Mouse (Mus musculus): ENCODE results near the gene Epb41.

The Epb41 gene

DNA sequence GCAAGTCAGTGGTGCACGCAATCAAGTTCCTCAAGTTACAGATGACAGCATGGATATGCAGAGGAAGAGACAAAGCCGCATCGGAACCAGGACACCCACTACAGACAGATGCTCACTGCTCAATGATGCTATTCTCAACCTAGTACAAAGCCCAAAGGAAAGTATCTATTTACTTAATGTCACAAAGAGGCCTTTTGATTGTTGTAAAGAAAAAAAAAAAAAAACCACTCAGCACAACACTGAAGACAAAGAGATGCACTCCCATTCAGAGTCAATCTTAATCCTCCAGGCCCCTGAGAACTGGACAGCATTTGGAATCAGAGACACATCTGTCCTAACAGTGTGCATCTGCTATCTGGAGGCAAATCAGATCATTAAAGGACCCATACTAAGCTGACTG, 63.5 kb downstream of the Epb41 start:
- no peak for DNase-seq (ENCODE audit: low read depth, low spot score)

DNA sequence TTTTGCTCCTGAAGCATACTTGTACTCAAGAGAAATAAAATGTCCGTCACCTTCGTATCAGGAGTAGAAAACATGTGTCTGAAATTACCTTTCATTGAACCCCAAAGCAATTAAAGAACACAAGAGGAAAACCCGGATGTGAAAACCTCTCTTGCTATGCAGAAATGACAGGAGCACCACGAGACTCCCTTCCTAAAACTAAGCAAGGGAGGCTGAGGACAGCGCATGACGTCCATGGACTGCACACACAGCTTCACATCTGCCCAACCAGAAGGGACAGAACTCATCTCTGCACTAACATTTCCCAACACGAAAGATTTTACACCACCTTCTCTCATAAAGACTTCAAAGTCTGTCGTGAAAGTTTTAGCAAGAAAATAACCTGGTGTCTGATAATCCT, 64.7 kb downstream of the Epb41 start:
- DNase-seq (ENCODE audit: low read depth, low spot score): no peak

DNA sequence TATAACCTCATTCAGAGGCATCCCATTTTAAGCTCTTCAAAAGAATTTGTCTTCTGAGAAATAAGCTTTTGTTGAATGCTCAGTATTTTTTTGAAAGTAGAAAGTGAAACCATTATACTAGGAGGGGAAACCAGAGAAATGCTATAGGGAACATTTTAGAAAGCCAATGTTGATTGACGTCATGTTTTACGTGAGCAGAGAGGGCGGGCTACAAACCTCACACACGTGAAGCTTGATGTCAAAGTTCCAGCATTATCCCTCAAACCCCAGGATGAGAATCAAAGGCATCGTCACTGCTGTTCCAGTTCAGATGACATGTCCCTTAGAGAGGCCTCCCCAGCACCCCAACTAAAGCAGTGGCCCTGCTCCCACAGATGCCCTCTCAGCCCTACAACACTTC, 66.9 kb downstream of the Epb41 start:
- no peak for DNase-seq (ENCODE audit: low read depth, low spot score)

DNA sequence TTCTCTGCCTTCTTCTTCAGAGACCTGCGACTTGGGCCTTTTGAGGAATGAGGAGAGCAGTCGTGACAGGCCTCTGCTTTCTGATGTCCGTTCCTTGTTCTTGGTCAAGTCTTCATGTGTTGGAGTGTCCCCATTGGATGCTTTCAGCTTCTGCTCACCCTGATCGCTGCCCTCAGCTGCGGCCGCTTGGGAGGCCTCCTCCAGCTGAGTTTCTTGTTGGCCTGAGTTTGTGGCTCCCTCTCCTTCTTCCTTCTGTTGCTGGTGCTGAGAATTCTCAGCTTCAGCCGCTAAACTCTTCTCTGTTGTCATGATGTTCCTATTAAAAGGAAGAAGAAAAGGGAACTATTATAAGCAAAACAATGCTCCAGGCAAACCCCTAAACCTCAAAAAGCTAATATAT, 68.0 kb downstream of the Epb41 start:
- DNase-seq (ENCODE audit: low read depth, low spot score): no peak

DNA sequence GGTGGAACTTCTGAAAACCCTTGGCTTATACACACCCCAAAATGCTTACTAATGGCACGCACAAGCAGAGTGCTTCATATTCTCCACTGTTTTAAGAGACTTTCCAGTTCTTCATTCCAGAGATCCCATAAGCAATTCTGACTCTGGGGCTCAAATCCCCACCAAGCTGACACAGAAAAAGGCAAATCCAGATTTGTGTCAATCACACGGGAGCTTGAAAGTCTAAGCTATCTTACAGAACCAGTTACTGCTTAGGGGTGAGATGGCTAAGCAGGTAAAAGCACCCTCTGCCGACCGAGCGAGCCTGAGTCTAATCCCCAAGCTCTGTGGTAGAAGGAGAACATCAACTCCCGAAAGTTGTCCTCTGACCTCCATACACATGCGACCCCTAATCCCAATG, 76.5 kb downstream of the Epb41 start:
- no peak for DNase-seq (ENCODE audit: low read depth, low spot score)

DNA sequence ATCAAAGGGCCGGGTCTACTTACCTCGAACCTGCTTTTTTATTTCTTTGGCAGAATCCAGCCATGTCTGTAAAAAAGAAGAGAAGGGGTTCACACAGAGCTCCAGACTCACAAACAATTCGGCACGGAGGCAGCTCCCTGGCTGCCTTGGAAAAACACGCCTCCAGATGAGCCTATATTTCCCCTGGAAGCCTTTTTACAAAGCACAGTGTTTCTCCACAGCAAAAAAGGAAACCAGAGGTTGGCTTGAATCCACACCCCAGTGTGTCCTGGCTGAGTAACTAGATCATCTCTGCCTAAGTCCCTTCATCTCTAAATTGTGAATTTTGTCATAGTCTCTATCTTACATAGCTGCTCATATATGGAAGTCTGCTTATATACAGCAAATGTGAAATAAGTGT, 77.6 kb downstream of the Epb41 start:
- peak; percentile 64 for DNase-seq (ENCODE audit: low read depth, low spot score)

DNA sequence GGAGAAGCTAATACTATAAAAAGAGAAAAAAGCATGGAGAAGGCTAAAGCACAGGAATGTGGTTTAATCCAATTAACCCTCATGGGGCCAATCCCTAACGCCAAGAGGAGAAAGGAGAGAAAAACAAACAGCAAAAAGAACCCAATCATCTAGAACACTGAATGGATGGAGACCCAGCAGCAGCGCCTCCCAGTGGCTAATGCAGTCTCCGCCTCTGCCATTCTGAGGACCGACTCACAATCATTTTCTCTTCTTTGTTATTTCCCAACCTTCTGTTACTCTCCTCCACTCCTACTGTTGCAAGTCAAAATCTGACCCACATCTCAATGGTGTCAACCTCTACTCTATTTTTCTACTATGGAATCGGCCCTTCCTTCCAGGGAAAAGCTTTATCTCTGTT, 78.1 kb downstream of the Epb41 start:
- no peak for DNase-seq (ENCODE audit: low read depth, low spot score)

DNA sequence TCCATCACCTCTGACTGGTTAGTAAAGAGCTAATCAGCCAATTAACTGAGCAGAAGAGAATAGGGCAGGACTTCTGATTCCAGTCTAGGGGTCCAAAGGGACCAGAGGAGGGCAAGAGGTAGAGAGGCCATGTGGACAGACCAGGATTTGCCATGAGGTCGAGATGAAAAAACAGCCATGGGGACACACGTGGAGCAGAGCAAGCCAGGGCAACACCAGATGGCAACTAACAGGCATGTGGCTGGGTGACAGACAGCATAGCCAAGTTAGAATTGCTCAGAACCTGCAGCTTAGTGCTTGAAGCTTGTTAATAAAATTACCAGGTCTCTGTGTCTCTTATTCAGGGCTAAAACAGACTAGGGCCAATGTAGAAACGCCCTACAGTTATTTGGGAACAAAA, 81.3 kb downstream of the Epb41 start:
- no peak for DNase-seq (ENCODE audit: low read depth, low spot score)

DNA sequence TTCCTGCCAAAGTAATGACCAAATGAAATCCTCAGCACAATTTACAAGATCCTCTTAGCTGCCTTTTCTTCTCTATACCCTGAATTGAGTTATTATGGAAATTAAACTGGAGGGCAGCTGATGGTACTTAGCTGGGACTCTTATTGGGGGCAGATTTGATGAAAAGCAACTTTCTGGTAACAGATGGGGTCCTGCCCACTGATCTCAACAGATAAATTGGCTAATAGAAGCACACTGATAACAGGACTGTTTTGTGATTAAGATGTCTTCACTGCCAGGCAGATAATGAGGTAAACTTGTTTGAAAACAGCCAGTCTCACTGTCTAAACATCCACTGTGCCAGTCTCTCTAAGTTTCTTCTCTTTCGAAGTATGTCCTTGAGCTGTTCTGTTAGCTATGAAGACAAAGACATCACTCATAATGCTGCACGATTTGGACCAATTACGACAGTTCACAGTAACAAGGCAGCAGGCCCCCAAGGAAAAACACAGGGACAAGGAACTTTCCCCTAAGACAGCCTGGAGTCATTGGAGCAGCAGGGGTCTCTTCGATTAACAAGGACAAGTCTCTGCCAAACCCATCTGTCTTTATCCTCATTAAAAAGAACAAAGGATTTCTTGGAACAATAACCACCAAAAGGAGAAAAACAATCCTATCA, 92.1 kb downstream of the Epb41 start:
- DNase-seq (ENCODE audit: low read depth, low spot score): no peak

DNA sequence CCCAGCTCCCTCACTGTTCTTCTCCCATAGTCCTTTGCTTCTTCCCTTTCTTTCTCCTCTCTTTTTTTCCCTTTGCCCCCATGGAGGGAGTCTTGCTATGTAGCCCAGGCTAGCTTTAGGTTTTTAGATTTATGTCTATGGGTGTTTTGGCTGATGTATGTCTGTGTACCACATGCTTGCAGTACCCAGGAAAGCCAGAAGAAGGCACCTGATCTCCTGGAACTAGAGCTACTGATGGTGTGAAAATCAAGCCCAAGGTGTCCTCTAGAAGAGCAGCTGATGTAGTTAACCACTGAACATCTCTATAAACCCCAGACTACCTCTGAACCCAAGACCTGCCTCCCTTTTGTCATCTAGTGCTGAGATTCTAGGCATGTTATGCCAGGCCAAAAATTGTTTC, 93.4 kb downstream of the Epb41 start:
- no peak for DNase-seq (ENCODE audit: low read depth, low spot score)

DNA sequence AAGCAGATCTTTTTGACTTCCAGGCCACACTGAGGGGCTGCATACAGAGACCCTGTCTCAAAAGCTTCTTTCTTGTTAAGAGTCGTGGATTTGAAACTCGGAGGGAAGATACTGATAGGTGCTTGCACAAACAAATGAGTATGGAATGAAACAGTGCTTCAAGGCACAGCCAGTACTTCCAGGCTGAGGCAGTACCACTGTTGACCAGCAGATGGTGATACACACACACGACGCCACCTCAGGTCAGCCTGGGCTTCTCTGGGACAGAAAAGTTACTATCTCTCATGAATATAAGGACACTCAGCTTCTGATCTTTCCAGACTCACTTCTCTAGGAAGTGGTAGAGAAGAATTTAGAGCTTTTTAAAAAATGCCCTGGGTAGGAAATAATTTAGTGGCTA, 97.9 kb downstream of the Epb41 start:
- peak; percentile 57 for DNase-seq (ENCODE audit: low read depth, low spot score)

DNA sequence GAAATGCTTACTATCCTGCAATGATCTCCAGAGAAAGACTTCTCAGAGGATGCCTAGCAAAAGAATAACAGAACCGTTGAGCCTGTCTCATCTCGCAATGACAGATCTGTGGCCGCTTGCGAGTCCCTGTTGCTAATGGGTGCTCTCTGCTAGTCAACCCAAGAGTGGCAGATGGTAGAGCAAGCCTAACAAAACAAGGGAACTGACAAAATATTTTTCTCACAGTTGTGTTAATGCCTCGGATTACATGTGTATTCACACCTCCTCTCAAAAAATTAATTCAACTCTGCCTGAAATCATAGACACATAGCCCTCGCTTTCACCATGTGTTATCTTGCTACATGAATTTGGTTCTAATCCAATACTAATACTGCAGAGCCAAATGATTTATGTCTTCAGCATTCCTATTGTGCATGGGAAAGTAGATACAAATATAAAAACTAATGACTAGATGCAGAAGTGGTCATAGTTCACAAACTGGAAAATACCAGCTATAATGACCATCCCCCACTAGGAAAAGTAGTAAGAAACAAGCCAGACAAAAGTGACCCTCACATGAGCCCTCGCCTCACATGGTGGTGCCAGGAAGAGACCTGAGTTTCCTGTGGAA, 104.8 kb downstream of the Epb41 start:
- no peak for DNase-seq (ENCODE audit: low read depth, low spot score)

DNA sequence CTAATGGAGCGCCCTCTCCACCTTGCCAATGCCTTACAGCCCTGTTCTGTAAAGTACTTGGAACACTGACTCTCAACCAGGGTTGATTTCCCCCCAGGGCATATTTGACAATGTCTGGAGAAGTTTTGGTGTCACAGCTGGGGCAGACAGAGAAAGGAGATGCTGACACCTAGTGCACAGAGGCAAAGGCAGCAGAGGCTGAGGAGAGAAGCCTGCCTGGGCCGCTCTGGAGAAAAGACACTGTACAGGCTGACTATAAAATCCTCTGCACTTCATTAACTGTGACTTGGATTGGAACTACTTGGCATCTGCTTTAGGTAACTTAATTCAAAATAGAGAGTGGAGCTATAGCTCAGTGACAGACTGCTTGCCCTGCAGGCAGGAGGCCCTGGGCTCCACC, 106.2 kb downstream of the Epb41 start:
- DNase-seq (ENCODE audit: low read depth, low spot score): no peak

DNA sequence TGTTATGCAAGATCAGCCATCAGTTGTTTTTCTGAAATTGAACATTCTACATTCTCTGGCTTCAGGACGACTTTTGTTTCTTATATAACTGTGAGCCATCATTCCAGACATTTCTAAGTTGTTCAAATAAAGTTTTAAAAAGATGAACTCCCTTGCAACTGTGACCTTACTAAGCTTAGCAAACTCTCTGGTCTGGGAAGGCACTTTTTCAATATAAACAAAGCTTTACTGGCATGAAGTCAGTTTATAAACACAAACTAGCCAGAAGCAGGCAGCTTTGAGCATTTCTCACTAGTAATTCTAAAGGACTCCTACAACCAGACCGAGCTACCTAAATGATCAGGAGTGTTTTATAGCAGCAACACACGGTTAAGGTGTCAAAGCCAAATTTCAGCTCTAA, 118.0 kb downstream of the Epb41 start:
- no peak for DNase-seq (ENCODE audit: low read depth, low spot score)

DNA sequence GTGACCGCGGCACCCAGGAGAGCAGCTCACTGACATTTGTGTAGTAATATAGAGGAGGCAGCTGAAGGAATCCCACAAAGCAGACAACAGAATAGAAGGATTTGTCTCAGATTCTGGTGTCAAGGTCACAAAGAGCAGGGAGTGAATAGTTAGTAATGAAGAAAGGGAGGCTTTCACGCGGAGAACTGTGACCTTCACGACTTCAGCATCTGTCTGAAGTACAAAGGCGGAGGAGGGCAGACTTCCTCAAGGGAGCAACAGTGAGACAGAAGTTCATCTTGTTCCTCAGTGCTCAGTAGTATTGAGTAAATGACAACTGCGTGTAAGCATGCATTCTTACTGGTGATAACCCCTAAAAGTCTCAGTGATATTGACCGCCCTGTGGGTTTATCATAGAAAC, 124.5 kb downstream of the Epb41 start:
- DNase-seq (ENCODE audit: low read depth, low spot score): no peak

DNA sequence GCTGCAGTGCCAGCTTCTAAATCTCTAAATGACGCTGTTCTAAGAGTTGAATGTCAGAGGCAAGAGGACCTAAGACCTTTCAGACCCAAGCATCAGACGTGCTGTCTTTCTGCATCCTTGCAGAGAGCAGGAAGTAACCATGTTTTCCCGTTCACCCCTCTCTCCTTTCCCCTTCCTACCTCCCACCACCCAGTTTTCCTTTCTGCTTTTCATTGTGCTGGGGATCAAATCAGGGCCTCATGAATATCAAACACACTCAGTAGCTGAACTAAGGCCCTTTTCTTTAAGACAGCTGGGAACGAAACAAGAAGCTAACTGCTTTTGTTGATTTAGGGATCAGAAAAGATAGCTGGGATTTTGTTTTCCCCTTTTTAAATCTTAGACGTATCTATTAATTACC, 125.2 kb downstream of the Epb41 start:
- no peak for DNase-seq (ENCODE audit: low read depth, low spot score)

DNA sequence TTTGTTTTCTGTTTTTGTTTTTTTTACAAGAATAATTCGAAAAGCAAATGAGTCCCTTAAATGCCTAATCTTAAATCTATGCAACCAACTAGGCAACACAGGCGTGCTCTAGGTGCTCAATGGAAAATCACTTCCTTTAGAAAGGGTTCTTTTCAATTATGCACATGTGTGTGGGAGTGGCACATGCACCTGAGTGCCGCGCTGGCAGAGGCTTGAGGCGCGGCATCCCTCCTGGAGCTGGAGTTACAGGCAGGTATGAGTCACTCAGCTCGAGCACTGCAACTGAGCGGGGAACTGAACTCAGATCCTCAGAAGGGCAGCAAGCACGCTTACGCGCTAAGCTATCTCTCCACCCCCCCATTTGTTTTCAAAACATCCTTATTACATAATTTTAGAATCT, 127.3 kb downstream of the Epb41 start:
- DNase-seq (ENCODE audit: low read depth, low spot score): no peak

DNA sequence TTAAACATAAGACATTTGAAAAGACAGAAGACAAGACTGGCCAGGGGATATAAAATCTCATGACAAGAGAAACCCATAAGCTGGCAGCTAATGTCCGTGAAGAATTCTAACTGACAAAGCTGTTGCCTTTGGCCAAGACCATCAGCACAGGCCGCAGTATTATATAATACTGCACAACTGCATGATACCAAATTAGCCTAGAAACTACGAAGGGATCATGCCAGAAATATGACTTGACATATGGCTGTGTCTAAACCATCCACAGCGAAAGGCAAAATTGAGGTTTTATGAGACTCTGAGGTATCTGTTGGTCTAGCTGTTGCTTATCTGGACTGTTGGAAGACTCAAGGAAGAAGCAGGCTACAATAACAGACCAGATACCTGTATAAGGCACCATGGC, 134.3 kb downstream of the Epb41 start:
- no peak for DNase-seq (ENCODE audit: low read depth, low spot score)

DNA sequence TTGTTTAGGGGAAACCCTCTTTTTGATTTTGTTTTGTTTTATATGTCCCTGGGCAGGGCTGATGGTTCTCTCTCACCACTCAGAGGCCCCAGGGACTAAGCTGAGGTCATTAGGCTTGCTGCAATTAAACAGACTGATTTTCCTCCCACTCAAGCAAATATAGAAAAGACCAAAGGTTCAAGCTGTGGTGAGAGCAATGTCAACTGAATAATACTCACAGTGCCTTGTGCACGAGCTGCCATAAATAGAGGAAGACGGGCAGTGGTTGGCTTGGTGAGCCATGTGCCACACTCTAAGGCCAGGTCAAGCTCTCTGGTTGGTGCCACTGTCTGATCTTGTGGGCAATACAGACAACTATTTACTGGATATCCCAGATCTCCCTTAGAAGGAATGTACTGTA, 135.7 kb downstream of the Epb41 start:
- DNase-seq (ENCODE audit: low read depth, low spot score): no peak

DNA sequence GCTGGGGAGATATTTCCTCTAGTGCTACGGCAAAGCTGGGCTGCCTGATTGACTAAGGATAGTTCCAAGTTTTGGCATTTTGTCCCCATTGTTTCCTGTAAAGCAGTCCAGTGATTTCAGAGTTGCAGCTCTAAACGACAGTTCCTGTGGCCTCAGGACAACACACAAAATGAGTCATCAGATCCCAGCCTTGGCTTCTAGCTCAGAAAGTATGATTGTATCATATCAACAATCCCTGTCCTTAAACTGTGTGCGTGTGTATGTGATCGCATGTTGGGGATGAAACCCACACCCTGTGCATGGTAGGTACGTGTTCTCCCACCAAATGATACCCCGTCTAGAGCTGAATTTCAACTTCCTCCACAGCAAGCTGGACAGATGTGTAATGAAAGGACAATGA, 146.0 kb downstream of the Epb41 start:
- DNase-seq (ENCODE audit: low read depth, low spot score): no peak

DNA sequence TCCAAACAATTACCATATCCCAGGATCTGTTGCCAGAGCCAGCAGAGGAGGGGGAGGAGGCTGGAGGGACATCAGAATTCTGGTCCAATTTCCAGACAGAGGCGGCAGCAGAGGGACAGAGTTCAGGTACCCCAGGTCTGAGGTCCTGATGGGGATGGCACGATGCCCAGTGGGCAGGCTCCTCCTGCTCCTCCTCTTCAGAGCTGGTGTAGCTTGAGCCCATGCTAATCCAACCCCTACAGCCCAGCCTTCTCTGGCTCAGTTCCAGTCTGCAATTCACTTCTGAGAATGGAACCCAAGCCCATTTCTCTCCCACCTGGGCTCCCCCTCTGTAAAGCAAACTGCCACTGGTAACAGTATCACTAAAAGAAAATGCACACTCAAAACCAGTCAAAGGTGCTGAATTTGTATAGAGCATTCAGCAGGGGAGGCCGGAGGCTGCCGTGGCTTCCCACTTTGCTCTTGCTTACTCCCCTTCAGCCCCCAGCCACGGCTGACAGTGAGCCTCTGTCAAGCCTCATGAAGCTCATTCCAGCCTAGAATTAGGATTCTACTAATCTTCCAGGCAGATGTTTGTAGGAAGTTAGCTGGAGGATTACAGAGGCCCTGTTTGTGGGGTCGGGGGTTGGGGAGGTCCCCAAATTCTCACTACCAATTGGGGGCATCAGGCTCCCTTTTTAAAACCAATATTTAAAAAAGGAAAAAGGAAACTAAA, 150.9 kb downstream of the Epb41 start:
- DNase-seq (ENCODE audit: low read depth, low spot score): no peak

DNA sequence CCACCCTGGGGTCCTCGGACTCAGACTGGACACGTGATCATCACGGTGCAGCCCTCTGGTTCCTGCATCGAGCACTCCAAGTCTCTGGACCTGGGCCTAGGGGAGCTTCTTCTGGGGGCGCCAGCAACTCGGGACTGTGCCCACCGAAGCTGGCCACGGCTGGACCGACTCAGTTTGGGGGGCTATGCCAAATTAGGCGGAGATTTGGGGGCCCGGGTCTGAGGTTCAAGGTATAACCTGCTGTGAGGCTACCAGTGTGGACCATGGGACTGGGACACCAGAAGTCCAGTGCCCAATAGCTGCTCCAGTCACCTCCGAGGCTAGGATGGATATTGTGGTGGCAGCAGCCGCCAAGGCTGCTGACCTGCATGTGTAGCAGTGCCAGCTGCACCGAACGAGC, 152.7 kb downstream of the Epb41 start:
- DNase-seq (ENCODE audit: low read depth, low spot score): no peak

All from telencephalon, adult 2 months (tissue).